Mouse (Mus musculus): ENCODE data around the gene Ccdc57. TPM values are rescaled to one million over a fixed set of nuclear protein-coding genes. Genes with fewer than 3 reads are reported as not detected.
A peak's percentile ranks its signal among the peaks of the same experiment; 100 is the strongest.

Gene Ccdc57
- polyA plus RNA-seq, 1 experiment: 2.9 TPM

DNA sequence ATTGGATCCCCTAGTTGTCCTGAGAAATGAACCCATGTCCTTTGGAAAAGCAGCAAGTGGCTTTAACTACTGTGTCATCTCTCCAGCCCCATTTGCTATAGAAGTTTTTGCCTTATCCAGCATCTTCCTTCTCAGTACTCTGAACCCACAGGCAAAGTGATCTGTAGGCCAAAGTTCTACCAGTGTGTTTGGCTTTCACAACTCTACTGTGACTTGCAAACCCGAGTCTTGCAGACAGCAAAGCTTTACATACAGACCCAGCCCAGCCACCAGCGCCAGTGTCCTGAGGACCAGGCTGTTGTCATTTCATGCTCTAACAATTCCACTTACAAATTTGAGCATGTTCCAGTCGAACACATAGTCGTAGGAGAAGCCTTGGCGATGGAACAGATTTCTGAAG, 38.6 kb upstream of the Ccdc57 start:
- Histone ChIP-seq H3K4me3 (ENCODE audit: insufficient read depth, low read depth, low read length) (no peak overlapping the region), H3K27me3 (replicated peaks; ENCODE audit: control insufficient read depth, insufficient read depth, low read length) (no peaks in the 10 kb centered on the region), H3K4me1 (ENCODE audit: control insufficient read depth, insufficient read depth, low read length) (peaks cover 17% of the 10 kb centered on the region; the same call in 1 of the 2 replicates), H3K27ac (ENCODE audit: insufficient read depth, low read depth, low read length) (peak overlapping the region; percentile 21; the same call in 1 of the 2 replicates), H3K36me3 (ENCODE audit: control insufficient read depth, insufficient read depth, low read length) (peaks cover 13% of the 10 kb centered on the region)
- WGBS: 53% methylated on average over 5 of the region's 5 CpGs
- DNase-seq: peak; percentile 42
- TF ChIP-seq POLR2A (IDR thresholded peaks at IDR 0.05; ENCODE audit: low read depth, low read length) (no peak), CTCF (conservative IDR thresholded peaks at IDR 0.05; ENCODE audit: insufficient read depth, insufficient read length, low read depth, low read length) (no peak)

- Histone ChIP-seq H3K36me3 (ENCODE audit: control insufficient read depth, insufficient read depth, low read length) (peaks cover 15% of the 10 kb centered on the region), H3K4me3 (ENCODE audit: insufficient read depth, low read depth, low read length) (no peak overlapping the region), H3K27ac (ENCODE audit: insufficient read depth, low read depth, low read length) (no peak overlapping the region), H3K27me3 (replicated peaks; ENCODE audit: control insufficient read depth, insufficient read depth, low read length) (no peaks in the 10 kb centered on the region), H3K4me1 (ENCODE audit: control insufficient read depth, insufficient read depth, low read length) (peaks cover 19% of the 10 kb centered on the region)
- WGBS: 56% methylated on average over 5 of the region's 5 CpGs
- peak; percentile 44 for DNase-seq
- TF ChIP-seq POLR2A (IDR thresholded peaks at IDR 0.05; ENCODE audit: low read depth, low read length): no peak
- no peak for TF ChIP-seq CTCF (conservative IDR thresholded peaks at IDR 0.05; ENCODE audit: insufficient read depth, insufficient read length, low read depth, low read length)
Observed at GRCm38 (mm10) chr11:120969742-120970141, 37.1 kb upstream of the Ccdc57 start.

DNA sequence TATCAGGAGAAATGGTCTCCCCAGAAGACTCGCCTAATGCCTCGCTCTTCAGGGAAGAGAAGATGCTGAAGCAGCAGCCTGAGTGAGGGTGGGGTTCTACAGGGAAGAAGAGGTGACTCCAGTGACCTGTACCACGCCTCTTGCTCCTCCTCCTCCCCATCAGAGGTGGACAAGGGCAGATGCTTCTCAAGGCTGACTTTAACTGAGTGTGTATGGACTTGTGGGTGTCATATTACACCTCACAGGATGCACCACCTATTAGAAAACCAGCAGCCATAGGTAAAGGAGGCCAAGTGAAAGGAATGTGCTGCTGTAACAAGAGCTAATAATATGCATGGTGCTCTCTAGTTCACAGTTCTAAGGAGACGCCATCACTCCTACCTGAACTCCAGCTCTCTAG, 32.9 kb upstream of the Ccdc57 start:
- TF ChIP-seq POLR2A (IDR thresholded peaks at IDR 0.05; ENCODE audit: low read depth, low read length): no peak
- no peak for TF ChIP-seq CTCF (conservative IDR thresholded peaks at IDR 0.05; ENCODE audit: insufficient read depth, insufficient read length, low read depth, low read length)
- peaks cover 15% of the 10 kb centered on the region for H3K36me3 ChIP-seq (ENCODE audit: control insufficient read depth, insufficient read depth, low read length)
- H3K4me3 ChIP-seq (ENCODE audit: insufficient read depth, low read depth, low read length): no peak overlapping the region
- H3K27me3 ChIP-seq (replicated peaks; ENCODE audit: control insufficient read depth, insufficient read depth, low read length): no peaks in the 10 kb centered on the region
- DNase-seq: no peak
- H3K27ac ChIP-seq (ENCODE audit: insufficient read depth, low read depth, low read length): no peak overlapping the region
- peaks cover 11% of the 10 kb centered on the region for H3K4me1 ChIP-seq (ENCODE audit: control insufficient read depth, insufficient read depth, low read length)
- WGBS: 68% methylated on average over 4 of the region's 4 CpGs

GRCm38 (mm10) chr11:120964195-120965157, 31.8 kb upstream of the Ccdc57 start:
- H3K36me3 ChIP-seq (ENCODE audit: control insufficient read depth, insufficient read depth, low read length): peaks cover 14% of the 10 kb centered on the region
- DNase-seq: no peak
- TF ChIP-seq CTCF (conservative IDR thresholded peaks at IDR 0.05; ENCODE audit: insufficient read depth, insufficient read length, low read depth, low read length): no peak
- no peak for TF ChIP-seq POLR2A (IDR thresholded peaks at IDR 0.05; ENCODE audit: low read depth, low read length)
- no peak overlapping the region for H3K4me3 ChIP-seq (ENCODE audit: insufficient read depth, low read depth, low read length)
- H3K27ac ChIP-seq (ENCODE audit: insufficient read depth, low read depth, low read length): no peak overlapping the region
- no peaks in the 10 kb centered on the region for H3K27me3 ChIP-seq (replicated peaks; ENCODE audit: control insufficient read depth, insufficient read depth, low read length)
- WGBS: 78% methylated on average over 10 of the region's 10 CpGs
- peaks cover 4% of the 10 kb centered on the region for H3K4me1 ChIP-seq (ENCODE audit: control insufficient read depth, insufficient read depth, low read length)

DNA sequence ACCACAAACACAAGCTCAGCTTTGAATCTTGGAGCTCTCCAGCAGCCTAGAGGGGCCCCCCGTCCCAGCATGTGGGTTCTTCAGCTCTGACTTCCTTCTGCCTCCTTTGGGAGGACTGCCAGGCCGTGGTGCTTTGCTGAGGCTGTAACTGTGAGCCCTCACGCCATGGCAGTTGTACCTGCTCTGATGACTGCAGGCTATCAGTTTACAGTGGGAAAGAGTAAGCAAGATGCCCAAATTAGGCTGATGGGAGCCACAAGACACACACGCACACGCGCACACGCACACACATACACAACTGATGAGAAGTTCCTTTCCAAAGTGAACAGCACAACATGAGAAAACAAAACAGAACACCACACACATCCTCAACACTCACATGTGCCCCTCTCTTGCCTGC, 30.2 kb upstream of the Ccdc57 start:
- H3K36me3 ChIP-seq (ENCODE audit: control insufficient read depth, insufficient read depth, low read length): peaks cover 11% of the 10 kb centered on the region
- TF ChIP-seq POLR2A (IDR thresholded peaks at IDR 0.05; ENCODE audit: low read depth, low read length) (no peak), CTCF (conservative IDR thresholded peaks at IDR 0.05; ENCODE audit: insufficient read depth, insufficient read length, low read depth, low read length) (no peak)
- WGBS: 84% methylated on average over 7 of the region's 7 CpGs
- H3K4me3 ChIP-seq (ENCODE audit: insufficient read depth, low read depth, low read length): no peak overlapping the region
- no peak overlapping the region for H3K27ac ChIP-seq (ENCODE audit: insufficient read depth, low read depth, low read length)
- H3K27me3 ChIP-seq (replicated peaks; ENCODE audit: control insufficient read depth, insufficient read depth, low read length): no peaks in the 10 kb centered on the region
- no peak for DNase-seq
- H3K4me1 ChIP-seq (ENCODE audit: control insufficient read depth, insufficient read depth, low read length): peaks cover 5% of the 10 kb centered on the region; the same call in 1 of the 2 replicates

- Histone ChIP-seq H3K27ac (ENCODE audit: insufficient read depth, low read depth, low read length) (no peak overlapping the region), H3K36me3 (ENCODE audit: control insufficient read depth, insufficient read depth, low read length) (peaks cover 11% of the 10 kb centered on the region), H3K4me1 (ENCODE audit: control insufficient read depth, insufficient read depth, low read length) (peaks cover 5% of the 10 kb centered on the region; the same call in 1 of the 2 replicates), H3K4me3 (ENCODE audit: insufficient read depth, low read depth, low read length) (no peak overlapping the region), H3K27me3 (replicated peaks; ENCODE audit: control insufficient read depth, insufficient read depth, low read length) (no peaks in the 10 kb centered on the region)
- no peak for DNase-seq
- TF ChIP-seq CTCF (conservative IDR thresholded peaks at IDR 0.05; ENCODE audit: insufficient read depth, insufficient read length, low read depth, low read length) (no peak), POLR2A (IDR thresholded peaks at IDR 0.05; ENCODE audit: low read depth, low read length) (no peak)
- WGBS: 90% methylated on average over 13 of the region's 13 CpGs
Observed at GRCm38 (mm10) chr11:120962050-120962771, 29.5 kb upstream of the Ccdc57 start.

- no peak for DNase-seq
- no peak overlapping the region for H3K27ac ChIP-seq (ENCODE audit: insufficient read depth, low read depth, low read length)
- H3K27me3 ChIP-seq (replicated peaks; ENCODE audit: control insufficient read depth, insufficient read depth, low read length): no peaks in the 10 kb centered on the region
- H3K4me3 ChIP-seq (ENCODE audit: insufficient read depth, low read depth, low read length): no peak overlapping the region
- peaks cover 9% of the 10 kb centered on the region for H3K36me3 ChIP-seq (ENCODE audit: control insufficient read depth, insufficient read depth, low read length)
- H3K4me1 ChIP-seq (ENCODE audit: control insufficient read depth, insufficient read depth, low read length): peaks cover 5% of the 10 kb centered on the region; the same call in 1 of the 2 replicates
- TF ChIP-seq POLR2A (IDR thresholded peaks at IDR 0.05; ENCODE audit: low read depth, low read length) (no peak), CTCF (conservative IDR thresholded peaks at IDR 0.05; ENCODE audit: insufficient read depth, insufficient read length, low read depth, low read length) (no peak)
- WGBS: 81% methylated on average over 7 of the region's 7 CpGs
Observed at GRCm38 (mm10) chr11:120961594-120961993, 28.9 kb upstream of the Ccdc57 start.

Measured in kidney, adult 2 months (tissue).